Mouse (Mus musculus) thymus, adult 2 months (tissue): Measurements from ENCODE around the gene Rchy1.

ENCODE experiments used
- CTCF ChIP-seq: fragments of 200-500 bp; IDR thresholded peaks from 2 replicates; pipeline ENCODE4 v1.5.1; 2012; ENCODE audit warnings: mild to moderate bottlenecking, control low read depth, low read length, moderate library complexity, borderline replicate concordance; ENCODE audit not compliant: control insufficient read depth, poor library complexity, insufficient read depth; ENCODE audit errors: extremely low read depth
- POLR2A ChIP-seq: fragments of 200-500 bp; IDR thresholded peaks from 2 replicates; pipeline ENCODE4 v1.6.1; 2012; ENCODE audit warnings: mild to moderate bottlenecking, low read length, control low read depth, moderate library complexity; ENCODE audit not compliant: control insufficient read depth, poor library complexity, insufficient read depth; ENCODE audit errors: extremely low read depth

- TF ChIP-seq CTCF, result no peak
- TF ChIP-seq POLR2A, result no peak
These were observed 3.8 kb downstream of the Rchy1 start for GRCm38 (mm10) chr5:91959096-91959495.
